Mouse (Mus musculus) thymus, adult 2 months (tissue): ENCODE data around the gene Prss44.

Experiments used
- CTCF ChIP-seq: fragments of 200-500 bp; IDR thresholded peaks from 2 replicates; pipeline ENCODE4 v1.5.1; 2012; ENCODE audit warnings: mild to moderate bottlenecking, control low read depth, low read length, moderate library complexity, borderline replicate concordance; ENCODE audit not compliant: control insufficient read depth, poor library complexity, insufficient read depth; ENCODE audit errors: extremely low read depth
- POLR2A ChIP-seq: fragments of 200-500 bp; IDR thresholded peaks from 2 replicates; pipeline ENCODE4 v1.6.1; 2012; ENCODE audit warnings: mild to moderate bottlenecking, low read length, control low read depth, moderate library complexity; ENCODE audit not compliant: control insufficient read depth, poor library complexity, insufficient read depth; ENCODE audit errors: extremely low read depth

GRCm38 (mm10) chr9:110774403-110775268 is 39.2 kb upstream of the Prss44 start:
- no peak for TF ChIP-seq CTCF
- TF ChIP-seq POLR2A, result no peak
